Comparison of ENCODE assay signal across 8 mouse cellular contexts in genomic region chr8:70415540-70416451, GRCm38 (mm10). TPM values are rescaled to one million over a fixed set of nuclear protein-coding genes. Genes with fewer than 3 reads are reported as not detected.
DNase-seq lines count a peak whose midpoint lies in the region; ATAC-seq and TF ChIP-seq lines count a peak whose summit lies in the region.

No protein-coding gene starts in this region.

- 0 out of 2 replicates have a peak, but pooled peaks have one; percentile 28 for ATAC-seq in erythroid progenitor cell, adult 5-6 weeks (replicated peaks; ENCODE audit: low FRiP score, poor library complexity, severe bottlenecking)
- ATAC-seq in megakaryocyte, adult 5-6 weeks (ENCODE audit: poor library complexity, severe bottlenecking), result peak; percentile 48; the same call in 1 of the 2 replicates
- no peak for ATAC-seq in megakaryocyte-erythroid progenitor cell, adult 5-6 weeks (replicated peaks; ENCODE audit: low FRiP score, low TSS enrichment, poor library complexity, severe bottlenecking)

- DNase-seq in right cerebral cortex, adult 18-20 months, result peak; percentile 53
- no peak for DNase-seq in right cerebral cortex, postnatal 14 days
- peak; percentile 75 for DNase-seq in adrenal gland, adult 8-10 months
- peak; percentile 48 for DNase-seq in kidney, postnatal 10 days

- H3K27ac ChIP-seq in testis, adult 2 months (ENCODE audit: control insufficient read depth, insufficient read depth, low read depth, low read length), result peak overlapping the region; percentile 59

- H3K4me3 ChIP-seq in testis, adult 2 months (ENCODE audit: control insufficient read depth, low read depth, low read length), result no peak overlapping the region

- H3K27me3 ChIP-seq in testis, adult 2 months (ENCODE audit: control insufficient read depth, insufficient read depth, low read length), result no peaks in the 10 kb centered on the region

- peaks cover 9% of the 10 kb centered on the region for H3K4me1 ChIP-seq in testis, adult 2 months (ENCODE audit: control insufficient read depth, insufficient read depth, low read length)

- no peak for TF ChIP-seq CTCF in testis, adult 2 months (IDR thresholded peaks at IDR 0.05; ENCODE audit: control insufficient read depth, insufficient read depth, insufficient replicate concordance, low read depth, low read length)

- no peaks in the 10 kb centered on the region for H3K36me3 ChIP-seq in testis, adult 2 months (ENCODE audit: control insufficient read depth, insufficient read depth, low read length)

- TF ChIP-seq POLR2A in testis, adult 2 months (IDR thresholded peaks at IDR 0.05; ENCODE audit: control insufficient read depth, low read depth, low read length), result no peak

RNA-seq across cellular contexts. Expression of gene Crtc1, which starts 23.6 kb away (rescaled TPM):
- total RNA-seq in adrenal gland, adult 8-10 months (2022), result 10 to 100 TPM; 25.3 to 52.7 (median 36.5) TPM
- total RNA-seq in erythroid progenitor cell, adult 5-6 weeks (2015; ENCODE audit: low replicate concordance), result 3.8 and 8.6 TPM in 2 replicates
- total RNA-seq in erythroid progenitor cell, adult 5-6 weeks (2017; ENCODE audit: low replicate concordance), result 0.64 and 2.3 TPM in 2 replicates
- 2.7 and 3.9 TPM in 2 replicates for total RNA-seq in megakaryocyte, adult 5-6 weeks (2015)
- 2.2 TPM in 2 replicates for total RNA-seq in megakaryocyte, adult 5-6 weeks (2017)
- polyA plus RNA-seq in testis, adult 2 months (2012; rRNA removed), result 11.3 and 12.3 TPM in 2 replicates
- total RNA-seq in megakaryocyte-erythroid progenitor cell, adult 5-6 weeks (2014; fragmentation: Nextera tagmentation), result 15.6 and 21.7 TPM in 2 replicates
- 1.1 and 1.3 TPM in 2 replicates for total RNA-seq in megakaryocyte-erythroid progenitor cell, adult 5-6 weeks (2017)

RNA-seq across cellular contexts. Expression of gene Comp, which starts 42.4 kb away (rescaled TPM):
- under 1 TPM in 3 of 4 experiments, not detected in 1; 0.17 to 0.61 (median 0.27) TPM for total RNA-seq in adrenal gland, adult 8-10 months (2022)
- not detected in 2 replicates for total RNA-seq in erythroid progenitor cell, adult 5-6 weeks (2015; ENCODE audit: low replicate concordance)
- 0.39 TPM in 1 of 2 replicates, not detected in the other for total RNA-seq in erythroid progenitor cell, adult 5-6 weeks (2017; ENCODE audit: low replicate concordance)
- total RNA-seq in megakaryocyte, adult 5-6 weeks (2015), result not detected in 2 replicates
- 0.12 TPM in 1 of 2 replicates, not detected in the other for total RNA-seq in megakaryocyte, adult 5-6 weeks (2017)
- 409 and 456 TPM in 2 replicates for polyA plus RNA-seq in testis, adult 2 months (2012; rRNA removed)
- total RNA-seq in megakaryocyte-erythroid progenitor cell, adult 5-6 weeks (2014; fragmentation: Nextera tagmentation), result 0.15 and 1.2 TPM in 2 replicates
- total RNA-seq in megakaryocyte-erythroid progenitor cell, adult 5-6 weeks (2017), result 2.3 TPM in 1 of 2 replicates, not detected in the other
